Mouse (Mus musculus) heart, embryonic 16.5 days (tissue): ENCODE measurements at regions not wholly inside any gene's neighbourhood (a gene's known extent, or its start where the extent isn't known, plus 50 kb on each side); places are given as distances from the start of the nearest gene placed in this dataset.

Experiments used
- ATAC-seq: fragments of 200-750 bp; cut with Nextera tagmentation; replicated peaks from 2 replicates; pipeline ENCODE4 v1.8.0; 2017; ENCODE audit warnings: moderate number of reproducible peaks; ENCODE audit not compliant: insufficient read depth, low FRiP score; ENCODE audit errors: extremely low read depth
- H3K27ac ChIP-seq: fragments of 300-500 bp; sonication (generic); 2 replicates; pipeline ENCODE4 v1.5.1; 2014; ENCODE audit warnings: mild to moderate bottlenecking, low read length, control low read depth, moderate library complexity
- H3K27me3 ChIP-seq: fragments of 300-500 bp; sonication (generic); 2 replicates; pipeline ENCODE4 v1.6.1; 2014; ENCODE audit warnings: low read length, mixed read lengths; ENCODE audit not compliant: control insufficient read depth, insufficient read depth
- H3K36me3 ChIP-seq: fragments of 300-500 bp; sonication (generic); 2 replicates; pipeline ENCODE4 v1.6.1; 2014; ENCODE audit not compliant: control insufficient read depth, insufficient read depth
- H3K4me1 ChIP-seq: fragments of 300-500 bp; sonication (generic); 2 replicates; pipeline ENCODE4 v1.6.1; 2014; ENCODE audit warnings: low read length, mixed read lengths; ENCODE audit not compliant: control insufficient read depth, insufficient read depth
- H3K4me2 ChIP-seq: fragments of 300-500 bp; sonication (generic); 2 replicates; pipeline ENCODE4 v1.6.1; 2014; ENCODE audit warnings: low read depth, mild to moderate bottlenecking, control low read depth, low read length
- H3K4me3 ChIP-seq: fragments of 300-500 bp; sonication (generic); 2 replicates; pipeline ENCODE4 v1.5.1; 2014; ENCODE audit warnings: mild to moderate bottlenecking, control low read depth, low read length
- H3K9ac ChIP-seq: fragments of 300-500 bp; sonication (generic); 2 replicates; pipeline ENCODE4 v1.6.1; 2014; ENCODE audit warnings: low read length, control low read depth
- H3K9me3 ChIP-seq: fragments of 300-500 bp; sonication (generic); replicated peaks from 2 replicates; pipeline ENCODE4 v1.6.1; 2016; ENCODE audit warnings: low read length; ENCODE audit not compliant: control insufficient read depth
- WGBS: fragments of 180-500 bp; shearing (Covaris S2); extraction: QIAGEN DNeasy Blood & Tissue Kit; methylation state at CpG from one replicate; pipeline ENCODE4 v1.1.7; 2014; 5-methylcytosine and 5-hydroxymethylcytosine counted together

GRCm38 (mm10) chr12:56009976-56010375 is 173.9 kb downstream of the Brms1l start:
- Histone ChIP-seq H3K9me3 (no peaks in the 10 kb centered on the region), H3K9ac (no peak overlapping the region), H3K4me1 (no peaks in the 10 kb centered on the region), H3K27me3 (no peaks in the 10 kb centered on the region), H3K36me3 (no peaks in the 10 kb centered on the region), H3K27ac (no peak overlapping the region), H3K4me3 (no peak overlapping the region), H3K4me2 (no peak overlapping the region)
- 63% methylated on average over 4 of the region's 4 CpGs for WGBS
- no peak for ATAC-seq

- H3K4me3 ChIP-seq: no peak overlapping the region
- H3K4me2 ChIP-seq: no peak overlapping the region
- H3K27ac ChIP-seq: no peak overlapping the region
- no peaks in the 10 kb centered on the region for H3K27me3 ChIP-seq
- ATAC-seq: no peak
- 77% methylated on average over 4 of the region's 4 CpGs for WGBS
- no peaks in the 10 kb centered on the region for H3K36me3 ChIP-seq
- H3K4me1 ChIP-seq: no peaks in the 10 kb centered on the region
- no peak overlapping the region for H3K9ac ChIP-seq
- no peaks in the 10 kb centered on the region for H3K9me3 ChIP-seq
Measured at GRCm38 (mm10) chr12:56005846-56006245, 169.7 kb downstream of the Brms1l start.

GRCm38 (mm10) chr12:56005321-56005720 is 169.2 kb downstream of the Brms1l start:
- Histone ChIP-seq H3K4me3 (no peak overlapping the region), H3K9me3 (no peaks in the 10 kb centered on the region), H3K4me1 (no peaks in the 10 kb centered on the region), H3K9ac (no peak overlapping the region), H3K4me2 (no peak overlapping the region), H3K27ac (no peak overlapping the region), H3K36me3 (no peaks in the 10 kb centered on the region), H3K27me3 (no peaks in the 10 kb centered on the region)
- 60% methylated on average over 6 of the region's 6 CpGs for WGBS
- ATAC-seq: no peak

DNA sequence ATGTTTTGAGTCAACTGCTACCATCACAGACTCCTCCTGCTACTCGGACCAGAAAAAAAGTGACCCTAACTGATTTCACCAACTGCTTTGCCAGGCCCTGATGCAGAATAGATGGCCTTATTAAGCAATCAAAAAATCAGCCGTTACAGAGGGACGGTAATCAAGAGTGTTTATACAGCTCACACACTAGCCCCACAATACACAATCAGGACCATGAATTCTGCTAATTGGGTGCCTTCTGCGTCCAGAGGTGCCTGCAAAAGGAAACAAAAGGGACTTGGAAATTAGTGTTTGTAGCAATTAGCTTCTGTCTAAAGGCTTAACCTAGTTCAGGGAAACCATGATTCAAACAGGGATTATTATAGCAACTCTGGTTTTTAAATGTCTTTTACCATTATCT is 168.4 kb downstream of the Brms1l start:
- H3K4me2 ChIP-seq: no peak overlapping the region
- H3K4me1 ChIP-seq: no peaks in the 10 kb centered on the region
- no peak overlapping the region for H3K4me3 ChIP-seq
- no peak overlapping the region for H3K27ac ChIP-seq
- H3K9me3 ChIP-seq: no peaks in the 10 kb centered on the region
- no peak for ATAC-seq
- WGBS: 61% methylated on average over 4 of the region's 4 CpGs
- no peaks in the 10 kb centered on the region for H3K36me3 ChIP-seq
- no peaks in the 10 kb centered on the region for H3K27me3 ChIP-seq
- H3K9ac ChIP-seq: no peak overlapping the region

- Histone ChIP-seq H3K4me2 (no peak overlapping the region), H3K9ac (no peak overlapping the region), H3K27me3 (no peaks in the 10 kb centered on the region), H3K36me3 (no peaks in the 10 kb centered on the region), H3K4me3 (no peak overlapping the region), H3K4me1 (no peaks in the 10 kb centered on the region), H3K9me3 (no peaks in the 10 kb centered on the region), H3K27ac (no peak overlapping the region)
- ATAC-seq: no peak
- 87% methylated on average over 8 of the region's 8 CpGs for WGBS
Measured at GRCm38 (mm10) chr12:56003561-56003960, 167.4 kb downstream of the Brms1l start.

GRCm38 (mm10) chr12:55996585-55997377 is 160.7 kb downstream of the Brms1l start:
- Histone ChIP-seq H3K4me1 (no peaks in the 10 kb centered on the region), H3K27ac (no peak overlapping the region), H3K9me3 (no peaks in the 10 kb centered on the region), H3K36me3 (no peaks in the 10 kb centered on the region), H3K27me3 (no peaks in the 10 kb centered on the region), H3K4me2 (no peak overlapping the region), H3K4me3 (no peak overlapping the region), H3K9ac (no peak overlapping the region)
- 69% methylated on average over 3 of the region's 3 CpGs for WGBS
- ATAC-seq: no peak

DNA sequence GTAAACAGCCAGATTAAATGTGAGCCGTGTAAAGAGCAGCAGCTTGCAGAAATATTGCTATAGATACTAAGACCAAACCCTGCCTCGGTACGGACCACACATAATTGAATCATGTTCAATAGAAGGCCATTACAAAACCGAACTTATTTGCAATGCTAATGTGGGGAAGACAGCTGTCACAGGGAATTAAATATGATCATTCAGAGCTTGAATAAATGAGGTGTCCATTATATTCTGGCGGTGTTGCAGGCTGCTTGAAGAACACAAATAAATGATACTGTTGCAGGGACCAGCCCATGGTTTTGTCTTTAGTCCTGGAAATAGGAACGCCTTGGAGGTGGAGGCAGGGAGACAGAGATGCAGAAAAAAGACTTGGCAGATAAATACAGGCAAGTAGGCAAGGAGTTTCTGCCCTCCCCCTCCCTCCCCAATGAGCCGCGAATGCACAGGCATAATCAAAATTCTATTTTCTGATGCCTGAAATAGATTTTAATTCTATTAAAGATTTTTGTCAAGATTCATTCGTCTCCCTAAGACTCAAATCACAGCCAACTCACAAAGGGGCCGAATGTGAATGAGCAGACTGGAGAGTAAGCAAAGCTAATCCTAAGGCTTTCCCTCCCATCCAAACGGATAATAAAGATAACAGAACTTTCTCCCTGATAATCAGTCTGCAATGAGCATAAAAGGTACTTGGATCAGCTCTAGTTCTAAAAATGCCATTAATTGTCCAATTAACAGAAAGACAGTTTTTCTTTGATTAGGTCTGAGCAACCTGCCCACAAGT is 147.6 kb downstream of the Brms1l start:
- no peaks in the 10 kb centered on the region for H3K36me3 ChIP-seq
- H3K4me2 ChIP-seq: no peak overlapping the region
- no peaks in the 10 kb centered on the region for H3K4me1 ChIP-seq
- no peaks in the 10 kb centered on the region for H3K27me3 ChIP-seq
- H3K9me3 ChIP-seq: no peaks in the 10 kb centered on the region
- H3K4me3 ChIP-seq: no peak overlapping the region
- 68% methylated on average over 11 of the region's 11 CpGs for WGBS
- no peak for ATAC-seq
- no peak overlapping the region for H3K27ac ChIP-seq
- no peak overlapping the region for H3K9ac ChIP-seq

GRCm38 (mm10) chr12:55983128-55983527 is 147.0 kb downstream of the Brms1l start:
- H3K27me3 ChIP-seq: no peaks in the 10 kb centered on the region
- no peak overlapping the region for H3K27ac ChIP-seq
- H3K9me3 ChIP-seq: no peaks in the 10 kb centered on the region
- no peaks in the 10 kb centered on the region for H3K4me1 ChIP-seq
- no peak for ATAC-seq
- H3K36me3 ChIP-seq: no peaks in the 10 kb centered on the region
- whole genome bisulfite sequencing: 55% methylated on average over 3 of the region's 3 CpGs
- H3K9ac ChIP-seq: no peak overlapping the region
- no peak overlapping the region for H3K4me3 ChIP-seq
- H3K4me2 ChIP-seq: no peak overlapping the region

DNA sequence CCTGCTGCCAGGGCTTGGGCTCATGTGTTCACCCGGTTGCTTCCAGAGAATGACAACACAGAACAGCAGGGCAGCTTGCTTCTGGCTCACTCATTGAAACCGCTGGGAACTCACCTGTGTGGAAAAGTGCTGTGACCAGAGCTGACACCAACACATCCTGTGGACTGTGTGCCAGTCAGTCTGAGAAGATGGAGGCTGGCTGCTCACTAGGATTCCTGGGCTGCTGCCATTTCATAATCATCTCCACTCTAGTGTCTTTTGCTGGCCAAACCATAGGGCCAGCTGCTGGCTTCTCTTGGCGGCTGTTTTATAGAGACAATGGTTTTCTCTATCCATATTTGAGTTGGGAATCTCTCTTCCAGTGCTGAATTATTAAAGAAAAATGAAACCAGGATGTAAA is 138.1 kb downstream of the Brms1l start:
- Histone ChIP-seq H3K27me3 (no peaks in the 10 kb centered on the region), H3K36me3 (no peaks in the 10 kb centered on the region)
- WGBS: 77% methylated on average over 3 of the region's 3 CpGs

More for the DNA sequence above, 138.1 kb downstream of the Brms1l start:
- Histone ChIP-seq H3K9ac (no peak overlapping the region), H3K27ac (no peak overlapping the region), H3K4me2 (no peak overlapping the region), H3K4me1 (no peaks in the 10 kb centered on the region), H3K4me3 (no peak overlapping the region), H3K9me3 (no peaks in the 10 kb centered on the region)
- ATAC-seq: no peak
